Mouse (Mus musculus) liver, postnatal 0 days (tissue): ENCODE results near the gene Gm20388.

Experiments used
- CTCF ChIP-seq: sonication (generic); IDR thresholded peaks from 2 replicates; pipeline ENCODE4 v1.5.1; 2016; ENCODE audit warnings: antibody characterized with exemption, low read depth
- EP300 ChIP-seq: IDR thresholded peaks from 2 replicates; pipeline ENCODE4 v1.6.1; 2016; ENCODE audit warnings: antibody characterized with exemption, low read depth, mild to moderate bottlenecking

DNA sequence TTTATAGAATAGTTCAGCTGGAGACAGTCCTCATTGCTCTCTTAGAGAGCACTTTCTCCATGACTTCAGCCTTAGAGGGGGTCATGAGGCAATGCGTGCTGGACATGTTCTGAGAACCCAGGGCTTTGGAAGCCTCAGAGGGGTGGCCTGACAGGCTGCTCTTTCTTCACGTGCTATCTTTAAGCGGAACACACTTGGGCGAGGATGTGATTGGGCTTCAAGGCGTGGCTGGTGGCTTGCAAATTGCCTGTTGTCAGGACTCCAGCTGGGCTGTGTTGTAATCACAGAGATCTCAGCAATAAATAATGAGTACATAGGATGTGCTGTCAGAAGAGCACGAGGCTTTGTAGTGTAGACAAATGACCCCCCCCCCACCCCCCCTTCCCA lies 2200.2 kb downstream of the Gm20388 start:
- TF ChIP-seq CTCF = no peak
- no peak for TF ChIP-seq EP300
